Mouse (Mus musculus) heart, adult 8-10 months (tissue): ENCODE measurements around the gene Faim. TPM values are rescaled to one million over a fixed set of nuclear protein-coding genes. Genes with fewer than 3 reads are reported as not detected.

ENCODE experiments used
- DNase-seq: peaks from one replicate; pipeline ENCODE4 v3.0.0; 2022; ENCODE audit warnings: low spot score
- total RNA-seq, 4 experiments: library from RNA; stranded (reverse); gene quantifications; 2 replicates each; pipeline ENCODE4 v1.2.4; 2022

Gene Faim
- total RNA-seq: 1 to 10 TPM; 3.8 to 5.6 (median 4.3) TPM

- DNase-seq: peak; percentile 99
Observed at GRCm38 (mm10) chr9:98985800-98986475, at the start of gene Faim. Gene Faim (plus strand): TSS chr9:98986373.

GRCm38 (mm10) chr9:98939290-98939689 is 46.9 kb upstream of the Faim start:
- DNase-seq: no peak

DNA sequence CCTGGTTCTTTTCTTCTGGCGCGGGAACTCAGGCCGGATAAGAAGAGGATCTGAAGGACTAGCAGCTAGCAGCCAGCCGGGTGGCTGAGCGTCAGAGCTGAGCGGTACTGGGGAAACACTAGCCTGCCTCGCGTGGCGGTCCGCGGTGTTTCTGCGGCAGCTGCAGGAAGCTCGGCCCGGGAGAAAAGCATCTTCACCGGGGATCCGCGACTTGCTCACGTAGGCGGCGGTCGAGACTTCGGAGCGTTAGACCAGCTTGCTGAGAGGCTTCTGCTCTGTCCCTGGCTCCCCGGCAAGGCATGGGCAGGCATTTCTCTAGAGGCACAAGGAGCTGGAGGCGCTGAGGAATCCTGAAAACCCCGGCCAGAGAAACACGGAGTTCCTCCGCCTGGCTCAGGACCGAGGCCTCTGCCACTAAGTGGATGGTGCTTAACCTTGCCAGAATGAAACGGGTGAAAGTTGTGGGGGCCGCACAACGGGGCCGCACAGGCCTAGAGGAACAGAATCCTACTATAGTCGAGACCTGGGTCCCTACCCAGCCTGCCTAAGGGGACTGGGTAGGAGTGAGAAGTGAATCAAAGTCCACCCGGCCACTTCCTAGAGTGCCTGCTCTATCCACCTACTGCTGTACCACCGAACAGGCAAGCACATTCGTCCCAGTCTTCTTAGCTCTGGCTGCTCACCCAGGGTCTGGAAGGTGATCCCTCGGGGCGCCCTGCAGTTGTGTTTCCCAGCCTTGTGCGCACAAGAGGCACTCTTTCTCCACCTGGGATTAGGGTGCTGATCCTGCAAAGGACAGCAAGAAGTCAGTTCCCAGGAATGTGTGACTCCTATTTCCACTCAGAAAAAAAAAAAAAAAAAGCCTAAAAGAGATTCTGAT is 33.8 kb upstream of the Faim start:
- DNase-seq: no peak

GRCm38 (mm10) chr9:98953291-98953690 is 32.9 kb upstream of the Faim start:
- DNase-seq: no peak

- no peak for DNase-seq
Observed at GRCm38 (mm10) chr9:98953830-98954229, 32.3 kb upstream of the Faim start.

GRCm38 (mm10) chr9:98954391-98955102 is 31.6 kb upstream of the Faim start:
- no peak for DNase-seq

- DNase-seq: no peak
Observed at GRCm38 (mm10) chr9:98955103-98955715, 31.0 kb upstream of the Faim start, which contains the start of gene Foxl2. Gene Foxl2 (plus strand): TSS chr9:98955288.

DNA sequence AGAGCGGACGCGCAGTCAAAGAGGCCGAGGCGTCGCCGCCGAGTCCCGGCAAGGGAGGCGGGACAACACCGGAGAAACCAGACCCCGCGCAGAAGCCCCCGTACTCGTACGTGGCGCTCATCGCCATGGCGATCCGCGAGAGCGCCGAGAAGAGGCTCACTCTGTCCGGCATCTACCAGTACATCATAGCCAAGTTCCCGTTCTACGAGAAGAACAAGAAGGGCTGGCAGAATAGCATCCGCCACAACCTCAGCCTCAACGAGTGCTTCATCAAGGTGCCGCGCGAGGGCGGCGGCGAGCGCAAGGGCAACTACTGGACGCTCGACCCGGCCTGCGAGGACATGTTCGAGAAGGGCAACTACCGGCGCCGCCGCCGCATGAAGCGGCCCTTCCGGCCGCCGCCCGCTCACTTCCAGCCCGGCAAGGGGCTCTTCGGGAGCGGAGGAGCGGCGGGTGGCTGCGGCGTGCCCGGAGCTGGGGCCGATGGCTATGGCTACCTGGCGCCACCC is 30.4 kb upstream of the Faim start:
- DNase-seq: no peak

DNA sequence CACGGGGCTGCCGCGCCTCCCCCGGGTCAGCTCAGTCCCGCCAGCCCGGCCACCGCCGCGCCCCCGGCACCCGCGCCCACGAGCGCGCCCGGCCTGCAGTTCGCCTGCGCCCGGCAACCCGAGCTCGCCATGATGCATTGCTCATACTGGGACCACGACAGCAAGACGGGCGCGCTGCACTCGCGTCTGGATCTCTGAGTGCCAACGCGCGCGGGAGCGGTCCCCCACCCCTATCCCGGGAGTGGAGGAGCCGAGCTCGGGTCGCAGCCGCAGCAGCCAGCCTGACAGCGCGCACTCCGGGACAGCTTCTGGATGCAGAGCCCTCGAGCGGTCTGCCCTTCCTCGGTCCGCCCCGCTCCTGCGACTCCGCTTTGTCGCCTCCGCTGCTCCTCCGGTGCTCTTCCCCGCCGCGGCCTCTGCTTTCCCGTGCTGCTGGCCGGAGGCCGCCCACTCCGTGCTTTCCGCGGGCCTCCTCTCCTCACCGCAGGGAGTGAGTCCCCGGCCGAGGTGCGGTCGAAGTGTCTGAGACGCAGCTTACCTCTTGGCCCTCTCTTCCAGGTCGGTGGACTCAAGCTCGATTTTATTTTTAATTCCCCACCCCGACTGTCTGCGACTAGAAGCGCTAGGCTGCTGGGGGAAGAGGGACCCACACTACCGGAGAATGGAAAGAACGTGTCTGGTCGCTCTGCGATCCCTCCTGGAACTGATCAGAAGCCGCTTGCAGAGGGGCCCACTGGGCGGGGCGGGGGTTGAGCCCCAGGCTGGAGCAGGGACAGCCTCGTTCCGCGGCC is 29.4 kb upstream of the Faim start:
- no peak for DNase-seq

DNA sequence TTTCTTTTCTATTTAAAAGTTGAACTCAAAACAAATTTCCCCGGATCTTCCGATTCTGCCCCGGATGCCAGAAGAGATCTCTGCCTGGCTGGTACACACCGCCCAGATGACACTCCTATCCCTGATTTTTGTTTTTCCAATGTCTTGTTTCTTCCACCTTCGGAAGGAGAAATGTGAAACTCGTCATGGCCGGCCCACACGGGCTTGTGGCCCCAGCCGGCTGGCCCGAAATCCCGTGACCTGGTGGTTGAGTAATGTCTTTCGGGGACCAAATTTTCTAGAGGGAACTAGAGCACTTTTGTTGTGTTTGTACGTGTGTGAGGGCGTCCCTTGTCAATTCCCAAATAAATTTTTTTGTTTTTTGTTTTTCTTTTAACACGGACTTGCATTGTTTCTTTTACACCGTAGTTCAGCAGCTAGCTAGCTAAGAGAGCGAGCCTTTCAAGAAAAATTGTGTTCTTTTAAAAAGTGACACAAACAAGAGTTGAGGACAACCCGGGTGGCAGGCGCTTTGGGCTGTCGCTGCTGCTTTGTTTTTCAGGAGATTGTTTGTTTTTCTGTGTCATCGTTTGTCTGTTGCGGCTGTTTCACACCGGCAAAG is 28.3 kb upstream of the Faim start:
- peak; percentile 22 for DNase-seq

GRCm38 (mm10) chr9:98958628-98959027 is 27.5 kb upstream of the Faim start:
- no peak for DNase-seq

GRCm38 (mm10) chr9:98959851-98960250 is 26.3 kb upstream of the Faim start:
- DNase-seq: no peak

DNA sequence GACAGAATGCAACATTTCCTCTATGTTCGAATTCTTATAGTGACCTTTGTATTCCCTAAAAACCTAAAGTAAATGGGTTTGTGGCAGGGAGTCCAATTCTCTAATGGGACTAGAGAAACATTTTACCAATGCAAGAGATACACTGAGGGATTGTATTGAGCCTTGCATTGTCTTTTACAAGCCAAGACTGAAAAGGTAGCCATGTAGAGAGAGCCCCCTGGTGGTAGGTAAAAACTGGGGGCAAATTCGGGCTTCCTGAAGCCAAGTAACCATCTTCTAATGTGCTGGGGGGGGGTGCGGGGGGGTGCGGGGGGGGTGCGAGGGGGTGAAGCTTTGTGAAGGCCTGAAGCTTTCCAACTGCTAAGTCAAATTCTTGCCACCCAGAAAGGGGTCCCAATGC is 25.8 kb upstream of the Faim start:
- DNase-seq: no peak

DNA sequence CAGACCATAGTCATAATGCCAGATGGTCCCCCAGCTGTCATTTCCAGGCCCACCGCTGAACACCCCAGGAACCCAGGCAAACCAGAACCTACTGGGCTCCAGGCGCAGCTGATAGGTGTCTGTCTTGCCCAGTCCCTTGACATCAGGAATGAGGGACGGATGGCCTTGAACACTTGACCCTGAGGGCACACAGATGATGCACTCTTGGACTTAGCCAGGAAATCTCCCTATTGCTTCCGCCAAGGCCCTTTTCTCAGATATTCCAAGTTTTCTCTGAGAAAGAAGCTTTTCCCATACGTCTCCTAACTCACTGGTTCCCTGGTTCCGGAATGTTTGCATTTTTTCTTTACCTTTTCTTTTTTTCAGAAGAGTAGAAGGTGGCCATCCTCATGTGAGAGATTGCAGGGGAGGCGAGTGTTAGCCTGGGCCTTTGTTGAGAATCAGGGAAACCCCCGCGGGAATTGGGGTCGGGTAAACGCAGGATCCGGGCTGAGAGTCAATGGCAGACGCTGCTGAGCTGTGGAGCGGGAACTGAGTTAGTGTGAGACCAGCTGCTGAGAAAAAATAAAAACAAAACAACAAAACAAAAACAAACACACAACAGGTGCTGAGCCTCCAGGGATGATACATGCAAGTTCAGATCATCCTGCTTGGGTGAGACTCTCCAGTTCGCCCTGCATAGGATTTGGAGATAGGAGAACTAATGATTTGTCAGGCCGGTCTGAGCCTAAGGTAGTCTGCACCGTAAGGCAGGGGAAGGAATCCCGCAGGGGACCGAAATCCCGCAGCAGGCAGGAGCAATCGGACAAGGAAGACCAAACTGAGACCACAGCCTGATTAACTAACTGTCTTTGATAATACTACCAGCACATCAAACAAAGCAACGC is 24.3 kb upstream of the Faim start:
- no peak for DNase-seq

GRCm38 (mm10) chr9:98962478-98963142 is 23.6 kb upstream of the Faim start:
- DNase-seq: no peak

GRCm38 (mm10) chr9:98963661-98964060 is 22.5 kb upstream of the Faim start:
- no peak for DNase-seq

- DNase-seq: no peak
Observed at GRCm38 (mm10) chr9:98965084-98965483, 21.1 kb upstream of the Faim start.

DNA sequence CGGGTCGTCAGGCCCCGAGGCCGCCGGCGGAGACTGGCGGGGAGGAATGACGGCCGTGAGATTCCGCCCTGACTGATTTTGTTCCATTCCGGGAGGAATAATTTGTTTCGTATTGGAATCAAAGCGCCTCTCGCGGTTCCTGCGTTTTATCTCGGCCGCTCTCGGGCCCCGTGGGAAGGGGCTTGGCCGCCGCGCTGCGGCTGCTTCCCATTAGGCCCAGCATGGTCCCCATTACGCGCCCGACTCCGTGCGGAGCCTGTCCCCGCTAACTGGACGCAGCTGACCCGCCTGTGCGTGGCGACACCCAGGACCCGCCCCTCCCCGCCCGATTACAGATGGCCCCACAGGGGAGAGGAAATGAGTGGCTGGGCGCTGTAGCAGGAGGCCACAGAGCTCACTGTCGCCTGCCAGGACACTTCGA is 13.1 kb upstream of the Faim start:
- DNase-seq: no peak

- DNase-seq: no peak
Observed at GRCm38 (mm10) chr9:98973561-98973960, 12.6 kb upstream of the Faim start.
